Mouse (Mus musculus): ENCODE results near the gene Nlgn2.

Gene Nlgn2

GRCm38 (mm10) chr11:69797924-69798323 lies 39.7 kb downstream of the Nlgn2 start:
- in situ Hi-C loops (cut with MboI; ENCODE audit: low sequenced_read_pairs) = no loop called here

DNA sequence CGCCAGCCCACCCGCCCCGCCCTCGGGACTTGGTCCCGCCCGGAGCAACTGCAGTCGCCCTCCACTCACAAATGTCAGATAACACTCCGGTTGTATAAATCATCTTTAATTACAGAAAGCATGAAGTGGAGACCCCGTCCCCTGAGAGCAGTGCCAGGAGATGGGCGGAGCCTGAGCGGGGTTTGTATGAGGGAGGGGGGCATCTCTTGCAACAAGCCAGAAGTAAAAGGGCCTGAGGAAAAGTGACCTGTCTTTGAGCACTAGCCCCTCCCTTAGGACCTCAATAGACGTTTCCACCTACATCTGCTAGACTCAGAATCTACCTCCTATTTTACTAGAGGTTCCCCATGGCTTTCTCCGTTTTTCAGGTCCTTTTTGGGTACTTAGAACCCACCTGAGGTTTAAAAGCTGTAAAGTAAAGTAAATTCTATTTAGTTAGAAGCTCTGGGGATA lies 41.6 kb downstream of the Nlgn2 start:
- in situ Hi-C loops (cut with MboI; ENCODE audit: low sequenced_read_pairs) = no loop called here

DNA sequence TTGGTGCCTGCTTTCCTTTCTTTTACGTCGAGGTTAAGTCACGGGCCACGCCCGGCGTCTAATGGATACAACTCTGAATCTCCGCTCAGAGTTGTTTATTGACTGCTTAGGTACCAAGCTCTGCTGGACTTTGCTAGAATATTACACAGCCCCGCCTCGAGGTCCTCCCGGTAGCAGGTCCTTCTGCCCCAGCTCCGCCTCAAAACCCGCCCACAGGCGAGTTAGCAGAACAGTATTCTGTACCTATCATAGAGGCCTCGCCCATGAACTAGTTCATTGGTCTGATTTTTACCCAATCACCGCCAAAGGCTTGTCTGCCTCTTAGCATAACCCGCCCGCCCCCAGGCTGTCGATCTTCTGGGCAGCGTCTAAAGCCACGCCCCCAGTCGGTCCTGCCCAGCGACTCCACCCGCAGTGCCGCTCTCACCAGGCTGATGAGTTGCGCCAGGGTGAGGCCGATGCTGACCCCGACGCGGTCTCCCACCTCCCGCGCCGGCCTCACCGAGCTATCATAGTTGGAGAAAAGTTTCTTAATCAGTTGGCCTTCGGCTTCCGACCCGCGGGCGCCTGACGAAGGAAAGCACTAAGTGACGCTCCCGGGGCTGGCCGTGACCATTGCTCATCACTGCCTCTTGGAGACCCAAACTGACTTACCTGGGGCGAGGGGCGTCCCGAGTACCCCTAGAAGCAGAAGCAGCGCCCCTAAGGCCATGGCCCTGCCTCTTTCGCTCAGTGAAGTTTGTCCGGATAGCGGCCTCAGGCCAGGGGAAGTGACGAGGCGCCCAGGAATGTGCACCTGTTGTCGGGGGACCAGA lies 42.2 kb downstream of the Nlgn2 start, which contains the start of gene Chrnb1:
Gene Chrnb1, minus strand, starts transcription at position 776 of the 815 bp plus-strand sequence.
- in situ Hi-C loops (cut with MboI; ENCODE audit: low sequenced_read_pairs) = no loop called here

DNA sequence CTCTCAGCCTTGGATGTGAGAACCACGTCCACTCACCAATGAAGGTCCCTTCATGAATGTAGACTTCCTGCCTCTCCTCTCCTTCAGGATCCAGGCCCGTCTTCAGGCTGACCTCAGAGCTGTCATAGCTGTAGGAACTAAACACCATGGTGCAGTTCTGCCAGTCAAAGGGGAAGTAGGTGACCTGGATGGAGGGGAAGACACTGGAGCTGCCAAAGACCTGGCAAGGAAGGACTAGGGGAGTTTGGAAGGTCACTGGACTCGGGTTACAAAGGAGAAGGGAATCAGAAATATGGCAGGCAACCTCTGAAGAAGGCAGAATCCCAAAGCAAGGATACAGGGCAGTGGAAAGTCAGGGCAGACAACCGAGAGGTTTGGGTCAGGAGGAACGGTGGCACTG lies 44.2 kb downstream of the Nlgn2 start:
- in situ Hi-C loops (cut with MboI; ENCODE audit: low sequenced_read_pairs) = no loop called here

DNA sequence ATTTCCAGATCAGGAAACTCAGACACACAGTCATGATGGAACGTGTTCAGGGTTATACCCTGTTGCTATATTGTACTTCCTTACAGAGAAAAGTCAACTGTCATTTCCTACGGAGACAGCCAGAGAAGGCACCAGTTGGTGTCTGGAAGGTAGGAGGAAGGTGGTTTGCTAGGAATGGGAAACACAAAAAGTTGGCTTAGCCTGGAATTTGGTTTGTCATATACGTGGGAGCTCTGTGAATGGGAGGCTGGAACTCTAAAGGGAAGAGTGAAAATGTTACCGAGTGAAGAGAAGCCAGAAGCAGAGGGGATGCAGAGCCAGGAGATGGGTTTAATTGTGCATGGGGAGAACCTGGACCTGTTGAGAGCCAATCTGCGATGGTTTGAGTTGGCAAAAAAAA lies 46.2 kb downstream of the Nlgn2 start:
- in situ Hi-C loops (cut with MboI; ENCODE audit: low sequenced_read_pairs) = no loop called here

DNA sequence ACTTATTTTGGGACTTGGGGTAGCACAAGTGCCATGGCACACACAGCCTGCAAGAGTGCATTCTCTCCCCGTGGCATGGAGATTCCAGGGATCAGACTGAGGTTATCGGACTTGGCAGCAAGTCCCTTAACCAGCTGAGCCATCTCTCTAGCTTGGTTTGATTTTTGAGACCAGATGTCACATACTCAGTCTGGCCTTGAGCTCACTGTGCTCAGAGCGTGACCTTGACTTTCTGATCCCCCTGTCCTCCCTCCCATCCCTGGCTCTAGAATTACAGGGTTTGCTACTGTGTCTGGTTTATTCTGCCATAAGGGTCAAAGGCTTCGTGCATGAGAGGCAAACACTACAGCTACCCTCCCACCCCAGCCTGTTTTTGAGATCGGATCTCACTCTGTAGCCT lies 48.2 kb downstream of the Nlgn2 start:
- in situ Hi-C loops (cut with MboI; ENCODE audit: low sequenced_read_pairs) = no loop called here

DNA sequence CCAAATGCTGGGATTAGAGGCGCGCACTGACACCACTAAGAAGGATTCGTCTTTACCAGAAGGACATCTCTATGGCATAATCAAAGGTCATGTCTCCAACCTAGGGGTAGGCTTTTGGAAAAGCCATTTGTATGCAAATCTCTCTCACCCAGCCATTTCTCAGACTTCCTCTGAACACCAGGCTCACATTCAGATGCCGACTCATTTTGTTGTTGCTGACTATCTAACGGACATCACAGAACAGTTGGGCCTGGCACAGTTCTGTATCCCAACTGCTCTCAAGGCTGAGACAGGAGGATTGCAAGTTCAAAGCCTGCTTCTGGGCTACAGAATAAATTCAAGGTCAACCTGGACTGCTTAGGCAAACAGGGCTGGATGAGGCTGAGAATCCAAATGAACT lies 50.3 kb downstream of the Nlgn2 start:
- in situ Hi-C loops (cut with MboI; ENCODE audit: low sequenced_read_pairs) = no loop called here

GRCm38 (mm10) chr11:69784793-69785272 lies 52.8 kb downstream of the Nlgn2 start:
- in situ Hi-C loops (cut with MboI; ENCODE audit: low sequenced_read_pairs) = no loop called here

DNA sequence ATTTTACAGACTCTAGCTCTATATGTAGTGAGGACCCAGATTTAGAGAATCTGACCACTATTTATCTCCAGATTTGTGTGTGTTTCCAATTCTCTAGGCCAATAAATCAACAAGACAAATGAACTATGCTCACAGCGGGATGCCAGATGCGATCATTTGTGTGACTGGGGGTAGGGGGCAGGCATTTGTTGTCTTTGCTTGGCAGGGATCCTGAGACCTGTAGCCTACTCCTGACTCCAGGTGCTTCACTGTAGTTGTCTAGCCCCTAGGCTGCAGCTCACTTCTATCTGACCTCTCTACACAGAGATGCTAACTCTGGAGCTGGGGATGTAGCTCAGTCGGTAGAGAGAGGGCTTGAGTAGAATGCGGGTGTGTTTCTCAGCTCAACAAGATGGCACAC lies 55.8 kb downstream of the Nlgn2 start:
- in situ Hi-C loops (cut with MboI; ENCODE audit: low sequenced_read_pairs) = no loop called here

GRCm38 (mm10) chr11:69778985-69779384 lies 58.6 kb downstream of the Nlgn2 start:
- in situ Hi-C loops (cut with MboI; ENCODE audit: low sequenced_read_pairs) = no loop called here

DNA sequence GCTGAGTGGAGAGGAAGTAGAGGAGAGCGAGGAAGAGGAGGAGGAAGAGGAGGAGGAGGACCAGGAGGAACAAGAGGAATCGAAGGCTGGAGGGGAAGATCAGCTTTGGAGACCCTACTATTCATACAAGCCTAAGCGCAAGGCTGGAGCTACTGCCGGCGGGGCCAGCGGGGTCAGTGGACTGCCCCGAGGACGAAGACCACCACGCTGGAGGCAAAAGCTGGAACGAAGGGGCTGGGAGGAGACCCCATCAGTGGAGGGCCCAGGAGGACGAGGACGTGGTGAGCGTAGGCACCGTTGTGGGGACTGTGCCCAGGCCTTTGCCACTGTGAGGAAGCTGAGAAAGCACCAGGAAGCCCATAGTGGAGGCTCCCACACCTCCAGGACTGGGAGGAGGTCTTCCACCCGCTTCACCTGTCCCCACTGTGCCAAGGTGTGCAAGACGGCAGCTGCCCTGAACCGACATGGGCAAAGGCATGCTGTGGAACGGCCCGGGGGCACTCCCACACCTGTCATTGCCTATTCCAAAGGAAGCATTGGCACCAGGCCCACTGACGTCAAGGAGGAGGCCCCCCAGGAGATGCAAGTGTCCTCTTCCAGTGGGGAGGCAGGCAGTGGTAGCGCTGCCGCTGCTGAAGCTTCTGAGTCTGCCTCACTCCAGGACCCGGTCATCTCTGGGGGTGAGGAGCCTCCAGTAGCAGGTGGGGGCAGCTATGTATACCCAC lies 59.2 kb downstream of the Nlgn2 start:
- in situ Hi-C loops (cut with MboI; ENCODE audit: low sequenced_read_pairs) = no loop called here

DNA sequence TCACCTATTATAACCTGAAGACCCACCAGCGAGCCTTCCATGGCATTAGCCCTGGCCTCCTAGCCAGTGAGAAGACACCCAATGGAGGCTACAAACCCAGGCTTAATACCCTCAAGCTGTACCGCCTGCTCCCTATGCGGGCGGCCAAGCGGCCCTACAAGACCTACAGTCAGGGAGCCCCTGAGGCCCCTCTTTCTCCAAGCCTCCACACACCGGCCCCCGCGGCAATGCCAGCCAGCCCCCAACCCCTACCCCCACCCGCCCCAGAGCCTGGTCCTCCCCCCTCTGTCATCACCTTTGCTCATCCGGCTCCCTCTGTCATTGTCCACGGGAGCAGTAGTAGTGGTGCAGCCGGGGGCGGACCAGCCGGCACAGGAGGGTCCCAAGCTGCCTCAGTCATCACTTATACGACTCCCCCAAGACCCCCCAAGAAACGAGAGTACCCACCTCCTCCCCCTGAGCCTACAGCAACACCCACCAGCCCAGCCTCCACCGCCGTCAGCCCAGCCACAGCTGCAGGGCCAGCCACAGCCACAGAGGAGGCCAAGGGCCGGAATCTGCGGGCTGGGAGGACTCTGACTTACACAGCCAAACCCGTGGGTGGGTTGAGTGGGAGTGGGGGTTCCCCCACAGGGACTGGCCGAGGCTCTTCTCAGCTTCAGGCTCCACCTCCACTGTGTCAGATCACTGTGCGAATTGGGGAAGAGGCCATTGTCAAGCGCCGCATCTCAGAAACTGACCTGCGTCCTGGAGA lies 59.9 kb downstream of the Nlgn2 start:
- in situ Hi-C loops (cut with MboI; ENCODE audit: low sequenced_read_pairs) = no loop called here

DNA sequence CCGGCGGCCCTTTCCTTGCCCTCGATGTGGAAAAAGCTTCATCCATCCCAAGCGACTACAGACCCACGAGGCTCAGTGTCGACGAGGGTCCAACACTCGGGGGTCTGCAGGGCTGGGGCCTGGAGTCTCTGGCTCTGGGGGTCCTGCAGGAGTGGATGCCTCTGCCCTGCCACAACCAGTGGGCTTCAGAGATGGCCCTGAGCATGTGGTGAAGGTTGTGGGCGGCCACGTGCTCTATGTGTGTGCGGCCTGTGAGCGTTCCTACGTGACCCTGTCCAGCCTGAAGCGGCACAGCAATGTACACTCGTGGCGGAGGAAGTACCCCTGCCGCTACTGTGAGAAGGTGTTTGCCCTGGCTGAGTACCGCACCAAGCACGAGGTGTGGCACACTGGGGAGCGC lies 61.1 kb downstream of the Nlgn2 start:
- in situ Hi-C loops (cut with MboI; ENCODE audit: low sequenced_read_pairs) = no loop called here

GRCm38 (mm10) chr11:69775716-69776115 lies 61.9 kb downstream of the Nlgn2 start:
- in situ Hi-C loops (cut with MboI; ENCODE audit: low sequenced_read_pairs) = no loop called here

DNA sequence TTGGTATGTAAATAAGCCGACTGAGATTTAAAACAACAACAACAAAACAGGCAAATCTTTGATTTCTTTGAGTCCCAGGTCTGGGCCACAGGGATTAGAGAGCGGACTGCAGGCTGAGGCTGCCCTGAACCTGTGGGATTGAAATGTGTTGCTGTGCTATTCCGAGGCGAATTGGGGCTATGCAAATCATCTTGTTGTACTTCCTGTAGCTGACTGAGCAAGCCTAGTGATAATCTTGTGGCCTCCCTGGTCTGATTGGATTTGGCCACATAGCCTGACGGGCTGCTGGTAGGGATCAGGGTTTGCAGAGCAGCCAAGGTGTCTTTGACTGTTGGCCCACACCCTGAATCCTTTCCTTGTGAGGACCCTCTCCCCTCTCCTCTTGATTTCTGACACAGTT lies 62.6 kb downstream of the Nlgn2 start:
- in situ Hi-C loops (cut with MboI; ENCODE audit: low sequenced_read_pairs) = no loop called here

Measured in CH12F3 (cell line).